8 mouse cellular contexts compared by ENCODE assay signal in genomic region chr1:4571299-4572202, GRCm38 (mm10).
DNase-seq lines count a peak whose midpoint lies in the region; ATAC-seq and TF ChIP-seq lines count a peak whose summit lies in the region.

No protein-coding gene starts in this region.

- H3K27me3 ChIP-seq in thymus, adult 2 months (ENCODE audit: control insufficient read depth, insufficient read depth, low read length) = peaks cover 3% of the 10 kb centered on the region; the same call in 1 of the 2 replicates
- H3K27me3 ChIP-seq in forebrain, embryonic 10.5 days (ENCODE audit: poor library complexity, severe bottlenecking) = peaks cover 17% of the 10 kb centered on the region
- peaks cover 23% of the 10 kb centered on the region; the same call in 1 of the 2 replicates for H3K27me3 ChIP-seq in heart, embryonic 13.5 days (replicated peaks)
- H3K27me3 ChIP-seq in kidney, postnatal 0 days (ENCODE audit: insufficient read depth, low read length) = no peaks in the 10 kb centered on the region
- H3K27me3 ChIP-seq in liver, adult 2 months (ENCODE audit: control insufficient read depth, insufficient read depth, low read length) = no peaks in the 10 kb centered on the region
- peaks cover 5% of the 10 kb centered on the region for H3K27me3 ChIP-seq in myocyte (ENCODE audit: control insufficient read depth, insufficient read depth, insufficient read length)

- peak; percentile 84 for ATAC-seq in heart, embryonic 13.5 days (ENCODE audit: extremely low read depth, insufficient number of reproducible peaks, low FRiP score, low TSS enrichment)
- peak; percentile 91 for ATAC-seq in kidney, postnatal 0 days (replicated peaks; ENCODE audit: low FRiP score, low read depth)

- TF ChIP-seq POLR2A in thymus, adult 2 months (IDR thresholded peaks at IDR 0.05; ENCODE audit: control insufficient read depth, extremely low read depth, insufficient read depth, low read length, poor library complexity) = no peak
- TF ChIP-seq POLR2A in liver, adult 2 months (IDR thresholded peaks at IDR 0.05; ENCODE audit: extremely low read depth, insufficient read depth, low read length) = no peak
- no peak for TF ChIP-seq POLR2A in myocyte (IDR thresholded peaks at IDR 0.05; ENCODE audit: insufficient read length, low read depth)

- no peaks in the 10 kb centered on the region for H3K79me2 ChIP-seq in liver, adult 2 months (ENCODE audit: control insufficient read depth, insufficient read depth, low read length)
- H3K79me2 ChIP-seq in myocyte (ENCODE audit: control insufficient read depth, insufficient read depth) = no peaks in the 10 kb centered on the region

- peak overlapping the region; percentile 85 for H3K4me2 ChIP-seq in heart, embryonic 13.5 days
- peak overlapping the region; percentile 93 for H3K4me2 ChIP-seq in kidney, postnatal 0 days (ENCODE audit: low read length)
- H3K4me2 ChIP-seq in myocyte (ENCODE audit: low read depth) = peak overlapping the region; percentile 67

- H3K4me3 ChIP-seq in thymus, adult 2 months (ENCODE audit: control insufficient read depth, insufficient read depth, low read length) = 0 out of 2 replicates have a peak overlapping the region, but pooled peaks have one; percentile 3
- peak overlapping the region; percentile 71 for H3K4me3 ChIP-seq in forebrain, embryonic 10.5 days
- peak overlapping the region; percentile 63 for H3K4me3 ChIP-seq in heart, embryonic 13.5 days
- peak overlapping the region; percentile 47 for H3K4me3 ChIP-seq in kidney, postnatal 0 days (replicated peaks; ENCODE audit: low read depth, low read length)
- peak overlapping the region; percentile 48; the same call in 1 of the 2 replicates for H3K4me3 ChIP-seq in liver, adult 2 months (ENCODE audit: insufficient read depth, low read depth, low read length)
- H3K4me3 ChIP-seq in myocyte = no peak overlapping the region

- no peaks in the 10 kb centered on the region for H3K4me1 ChIP-seq in thymus, adult 2 months (replicated peaks; ENCODE audit: control insufficient read depth, insufficient read depth, low read length)
- H3K4me1 ChIP-seq in forebrain, embryonic 10.5 days = peaks cover 11% of the 10 kb centered on the region; the same call in 1 of the 2 replicates
- 0 out of 2 replicates have a peak, but pooled peaks cover 6% of the 10 kb centered on the region for H3K4me1 ChIP-seq in heart, embryonic 13.5 days
- H3K4me1 ChIP-seq in kidney, postnatal 0 days (replicated peaks; ENCODE audit: insufficient read depth, low read length) = 0 out of 2 replicates have a peak, but pooled peaks cover 4% of the 10 kb centered on the region
- peaks cover 5% of the 10 kb centered on the region for H3K4me1 ChIP-seq in liver, adult 2 months (ENCODE audit: control insufficient read depth, insufficient read depth, low read length)

- peak overlapping the region; percentile 31 for H3ac ChIP-seq in myocyte (ENCODE audit: control insufficient read depth, insufficient read length)

- peak; percentile 1 for DNase-seq in thymus, adult 2 months
- DNase-seq in thymus, postnatal 25 days = no peak
- peak; percentile 75 for DNase-seq in forebrain, embryonic 10.5 days (ENCODE audit: extremely low spot score, low spot score)
- DNase-seq in kidney, postnatal 0 days (ENCODE audit: low spot score) = peak; percentile 89
- DNase-seq in liver, adult 2 months (ENCODE audit: extremely low read depth, low read depth, low spot score) = peak; percentile 9
- peak; percentile 24 for DNase-seq in testis, postnatal 14 days (ENCODE audit: low spot score)

- no peaks in the 10 kb centered on the region for H3K36me3 ChIP-seq in thymus, adult 2 months (ENCODE audit: control insufficient read depth, insufficient read depth, low read length)
- H3K36me3 ChIP-seq in forebrain, embryonic 10.5 days (replicated peaks) = no peaks in the 10 kb centered on the region
- H3K36me3 ChIP-seq in heart, embryonic 13.5 days = no peaks in the 10 kb centered on the region
- H3K36me3 ChIP-seq in kidney, postnatal 0 days (ENCODE audit: insufficient read depth, low read length) = no peaks in the 10 kb centered on the region
- H3K36me3 ChIP-seq in liver, adult 2 months (ENCODE audit: control insufficient read depth, insufficient read depth, low read length) = no peaks in the 10 kb centered on the region
- no peaks in the 10 kb centered on the region for H3K36me3 ChIP-seq in myocyte (ENCODE audit: control insufficient read depth, insufficient read depth)

- peak overlapping the region; percentile 84 for H3K9ac ChIP-seq in heart, embryonic 13.5 days
- H3K9ac ChIP-seq in kidney, postnatal 0 days (ENCODE audit: low read depth, low read length) = peak overlapping the region; percentile 67
- peak overlapping the region; percentile 15 for H3K9ac ChIP-seq in liver, adult 2 months (ENCODE audit: low read depth, low read length)

- TF ChIP-seq CTCF in thymus, adult 2 months (IDR thresholded peaks at IDR 0.05; ENCODE audit: borderline replicate concordance, control insufficient read depth, extremely low read depth, insufficient read depth, low read length, poor library complexity) = no peak
- TF ChIP-seq CTCF in kidney, postnatal 0 days (IDR thresholded peaks at IDR 0.05; ENCODE audit: low read depth) = no peak; the same call in 1 of the 2 replicates
- TF ChIP-seq CTCF in liver, adult 2 months (IDR thresholded peaks at IDR 0.05; ENCODE audit: low read depth, low read length) = peak; percentile 30

- peaks cover 6% of the 10 kb centered on the region; the same call in 1 of the 2 replicates for H3K9me3 ChIP-seq in forebrain, embryonic 10.5 days
- peaks cover 6% of the 10 kb centered on the region; the same call in 1 of the 2 replicates for H3K9me3 ChIP-seq in heart, embryonic 13.5 days
- H3K9me3 ChIP-seq in kidney, postnatal 0 days (replicated peaks; ENCODE audit: low read length) = no peaks in the 10 kb centered on the region

- 3% methylated on average over 58 of the region's 58 CpGs for WGBS in thymus, adult 2 months
- under 1% methylated on average over 58 of the region's 58 CpGs for WGBS in forebrain, embryonic 10.5 days
- under 1% methylated on average over 58 of the region's 58 CpGs for WGBS in heart, embryonic 13.5 days
- 1% methylated on average over 52 of the region's 58 CpGs for WGBS in kidney, postnatal 0 days
- 3% methylated on average over 58 of the region's 58 CpGs for WGBS in liver, adult 2 months

- H3K27ac ChIP-seq in thymus, adult 2 months (ENCODE audit: control insufficient read depth, insufficient read depth, low read length) = no peak overlapping the region
- peak overlapping the region; percentile 93 for H3K27ac ChIP-seq in forebrain, embryonic 10.5 days
- peak overlapping the region; percentile 87 for H3K27ac ChIP-seq in heart, embryonic 13.5 days (replicated peaks)
- peak overlapping the region; percentile 84 for H3K27ac ChIP-seq in kidney, postnatal 0 days
- peak overlapping the region; percentile 4 for H3K27ac ChIP-seq in liver, adult 2 months (replicated peaks; ENCODE audit: insufficient read depth, low read depth, low read length)

TF ChIP-seq in myocyte, 11 proteins besides CTCF, POLR2A, EP300 and RAD21:
- TF ChIP-seq E2F4 (IDR thresholded peaks at IDR 0.05; ENCODE audit: insufficient read depth) (no peak), SRF (IDR thresholded peaks at IDR 0.05; ENCODE audit: control insufficient read depth, insufficient read length, low read depth) (no peak), MAX (IDR thresholded peaks at IDR 0.05; ENCODE audit: low read depth) (no peak), CEBPB (IDR thresholded peaks at IDR 0.05; ENCODE audit: insufficient read depth, poor library complexity, severe bottlenecking) (no peak), TCF12 (IDR thresholded peaks at IDR 0.05; ENCODE audit: insufficient read depth, poor library complexity, severe bottlenecking) (no peak), POLR2AphosphoS2 (IDR thresholded peaks at IDR 0.05; ENCODE audit: insufficient read length, low read depth) (no peak), USF1 (IDR thresholded peaks at IDR 0.05; ENCODE audit: low read depth) (no peak)
TF ChIP-seq in myocyte: peak in this region for 0.

Comparison
In these comparisons a context has a peak if more than half of its experiments do, and no peak if none do; other contexts are left out.
1. H3K9ac ChIP-seq: peak in every context shown above with its lines; median percentile 84 in heart, embryonic 13.5 days; 67 in kidney, postnatal 0 days; 15 in liver, adult 2 months.